Mouse (Mus musculus) adrenal gland, adult 18-20 months (tissue): ENCODE results near the gene S100a6. TPM values are rescaled to one million over a fixed set of nuclear protein-coding genes. Genes with fewer than 3 reads are reported as not detected.

Experiments
- DNase-seq, 2 experiments: peaks; one replicate each; pipeline ENCODE4 v3.0.0; 2021 to 2022; ENCODE audit warnings: low spot score in 2 of 2
- total RNA-seq, 2 experiments: library from RNA; stranded (reverse); gene quantifications; 1 replicate in 1 of 2; 2 replicates in 1 of 2; pipeline ENCODE4 v1.2.3; 2021

Gene S100a6
- total RNA-seq, 2 experiments from 2014 or later: 40.3 to 108 TPM

- no peak for DNase-seq
These were observed 12.8 kb downstream of the S100a6 start for GRCm38 (mm10) chr3:90625496-90625895.

- DNase-seq: no peak
These were observed 13.8 kb downstream of the S100a6 start for GRCm38 (mm10) chr3:90626266-90627021.

- DNase-seq: no peak
These were observed 14.7 kb downstream of the S100a6 start for GRCm38 (mm10) chr3:90627366-90627765.

GRCm38 (mm10) chr3:90627807-90628206, 15.1 kb downstream of the S100a6 start:
- DNase-seq: no peak

- no peak for DNase-seq
These were observed 16.6 kb downstream of the S100a6 start for GRCm38 (mm10) chr3:90629298-90629697.

GRCm38 (mm10) chr3:90631984-90632383, 19.3 kb downstream of the S100a6 start:
- no peak for DNase-seq

GRCm38 (mm10) chr3:90638511-90639275, 26.0 kb downstream of the S100a6 start:
- no peak for DNase-seq

- DNase-seq: peak in 1 of 2 experiments; percentile 34
These were observed 27.0 kb downstream of the S100a6 start for GRCm38 (mm10) chr3:90639511-90640154.

GRCm38 (mm10) chr3:90640981-90641380, 28.3 kb downstream of the S100a6 start:
- DNase-seq: no peak

- peak; percentile 48 to 66 for DNase-seq
These were observed 31.5 kb downstream of the S100a6 start for GRCm38 (mm10) chr3:90644220-90644619.

GRCm38 (mm10) chr3:90647291-90647690, 34.6 kb downstream of the S100a6 start:
- no peak for DNase-seq

GRCm38 (mm10) chr3:90648981-90649380, 36.3 kb downstream of the S100a6 start:
- no peak for DNase-seq

GRCm38 (mm10) chr3:90649832-90650231, 37.1 kb downstream of the S100a6 start:
- DNase-seq: no peak

- peak; percentile 65 to 66 for DNase-seq
These were observed 40.3 kb downstream of the S100a6 start for GRCm38 (mm10) chr3:90652878-90653508.

GRCm38 (mm10) chr3:90653717-90654116, 41.0 kb downstream of the S100a6 start, which contains the start of gene S100a7a:
S100a7a (plus strand) TSS chr3:90654017.
- DNase-seq: no peak

GRCm38 (mm10) chr3:90657405-90657804, 44.7 kb downstream of the S100a6 start:
- no peak for DNase-seq

GRCm38 (mm10) chr3:90659364-90660044, 46.8 kb downstream of the S100a6 start:
- DNase-seq: no peak

GRCm38 (mm10) chr3:90664219-90664618, 51.5 kb downstream of the S100a6 start:
- DNase-seq: no peak

GRCm38 (mm10) chr3:90668846-90669245, 56.2 kb downstream of the S100a6 start, which contains the start of gene S100a8:
S100a8 (plus strand) TSS chr3:90668978.
- peak in 1 of 2 experiments; percentile 36 for DNase-seq
